ENCODE assay signal across 28 mouse cellular contexts in the genomic region with DNA sequence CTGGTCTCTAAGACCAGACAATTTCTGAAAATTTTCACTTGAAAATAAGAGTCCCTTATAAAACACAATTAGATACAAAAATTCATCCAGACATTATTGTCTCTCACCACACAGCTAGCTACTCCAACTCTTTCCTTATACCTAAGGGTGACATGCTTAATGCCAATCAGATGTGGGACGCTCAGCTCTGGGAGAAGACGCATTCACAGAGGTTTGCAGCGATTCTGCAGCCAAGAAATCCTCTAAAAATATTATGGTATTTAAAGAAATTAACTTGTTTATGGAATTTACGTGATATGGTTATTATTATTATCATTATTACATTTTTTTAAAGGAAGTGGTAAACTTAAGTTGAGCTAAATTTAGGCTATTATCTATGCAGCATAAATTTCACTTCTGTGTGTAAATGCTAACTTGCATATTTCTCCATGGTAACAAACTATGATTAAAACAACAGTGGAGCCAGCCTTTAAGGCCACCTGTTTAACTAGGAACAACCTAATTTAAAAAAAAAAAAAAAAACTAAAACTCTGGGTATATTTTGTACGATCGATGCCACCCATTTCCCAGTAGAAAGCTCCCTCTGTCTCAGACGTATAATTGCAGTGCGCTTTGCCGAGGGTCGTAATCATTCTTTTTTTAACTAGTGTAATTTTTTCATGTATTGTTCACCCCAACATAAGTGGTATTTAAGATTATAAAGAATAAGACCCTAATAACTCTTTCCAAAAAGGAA.
DNase-seq lines count a peak whose midpoint lies in the region; ATAC-seq and TF ChIP-seq lines count a peak whose summit lies in the region.
"Had no signal": no experiment of that assay in that cellular context is flagged by ENCODE, and none has a peak within 500 bp of the region (broad histone marks: within the 10 kb centered on the region; RNA-seq: fewer than 3 reads in every experiment).

No protein-coding gene starts in this region.

- no peak for TF ChIP-seq CTCF in midbrain, postnatal 0 days (IDR thresholded peaks at IDR 0.05)

- intact Hi-C loops in gastrocnemius, postnatal 36 days (cut with DNase I), result no loop called here

- no peak overlapping the region for H3K4me2 ChIP-seq in midbrain, postnatal 0 days (ENCODE audit: low read depth, low read length, poor library complexity, severe bottlenecking)
- H3K4me2 ChIP-seq: forebrain, embryonic 13.5 days; heart, embryonic 11.5 days; hindbrain, embryonic 14.5 days; kidney, embryonic 15.5 days; liver, embryonic 12.5 days; stomach, embryonic 15.5 days had no signal

- no peak overlapping the region for H3K9ac ChIP-seq in midbrain, postnatal 0 days (replicated peaks; ENCODE audit: low read length, poor library complexity, severe bottlenecking)
- H3K9ac ChIP-seq: forebrain, embryonic 13.5 days; hindbrain, embryonic 14.5 days; kidney, embryonic 15.5 days; liver, embryonic 12.5 days; liver, postnatal 0 days; neural tube, embryonic 12.5 days; stomach, embryonic 15.5 days had no signal

- H3K4me1 ChIP-seq in midbrain, postnatal 0 days (ENCODE audit: insufficient read depth, low read length), result peaks cover 1% of the 10 kb centered on the region; the same call in 1 of the 2 replicates
- H3K4me1 ChIP-seq: forebrain, embryonic 13.5 days had no signal

- 87% methylated on average over 10 of the region's 10 CpGs for WGBS in midbrain, postnatal 0 days

- no peak overlapping the region for H3K4me3 ChIP-seq in midbrain, postnatal 0 days (ENCODE audit: low read depth, low read length)
- H3K4me3 ChIP-seq: forebrain, embryonic 13.5 days; kidney, embryonic 15.5 days; liver, embryonic 12.5 days; midbrain, embryonic 10.5 days; myocyte; neural tube, embryonic 12.5 days; stomach, embryonic 15.5 days had no signal

- peak; percentile 29 for DNase-seq in embryo, embryonic 10 days (ENCODE audit: low spot score)
- DNase-seq in embryo, embryonic 10.5 days (ENCODE audit: low spot score), result no peak
- DNase-seq in 416B (ENCODE audit: low read depth), result peak; percentile 24
- no peak for DNase-seq in gastrocnemius, postnatal 36 days
- DNase-seq in midbrain, postnatal 0 days (ENCODE audit: low spot score), result no peak
- DNase-seq: adrenal gland, adult 8-10 months; cerebellum, adult 9-10 months; cerebellum, postnatal 36 days; gastrocnemius, postnatal 14 days; heart, adult 18-20 months; kidney, adult 11 months; kidney, postnatal 25 days; left cerebral cortex, postnatal 4 days; liver, postnatal 0 days; lung, postnatal 4 days; right cerebral cortex, postnatal 4 days had no signal

- ATAC-seq in activated CD4-positive, CD25-positive, alpha-beta regulatory T cell, adult 4 months, result peak; percentile 17
- peak; percentile 36; the same call in 1 of the 2 replicates for ATAC-seq in neutrophil, adult 5-6 weeks (ENCODE audit: extremely low read depth, insufficient number of reproducible peaks, low FRiP score, poor library complexity, severe bottlenecking)
- no peak for ATAC-seq in midbrain, postnatal 0 days (ENCODE audit: low FRiP score)
- ATAC-seq: forebrain, embryonic 13.5 days; liver, embryonic 12.5 days; liver, postnatal 0 days; midbrain, embryonic 16.5 days had no signal

- H3K36me3 ChIP-seq in midbrain, postnatal 0 days (ENCODE audit: insufficient read depth, low read length), result no peaks in the 10 kb centered on the region
- H3K36me3 ChIP-seq: kidney, embryonic 15.5 days; liver, embryonic 12.5 days; midbrain, embryonic 10.5 days; neural tube, embryonic 12.5 days; stomach, embryonic 15.5 days had no signal

- H3K9me3 ChIP-seq in midbrain, postnatal 0 days (ENCODE audit: low read length), result no peaks in the 10 kb centered on the region
- H3K9me3 ChIP-seq: forebrain, embryonic 13.5 days; kidney, embryonic 15.5 days; liver, embryonic 12.5 days; midbrain, embryonic 10.5 days; neural tube, embryonic 12.5 days; stomach, embryonic 15.5 days had no signal

- H3K27ac ChIP-seq in midbrain, postnatal 0 days (ENCODE audit: low read depth, low read length), result no peak overlapping the region
- H3K27ac ChIP-seq: forebrain, embryonic 13.5 days; hindbrain, embryonic 14.5 days; kidney, embryonic 15.5 days; liver, embryonic 12.5 days; midbrain, embryonic 10.5 days; neural tube, embryonic 12.5 days; stomach, embryonic 15.5 days had no signal

- no peaks in the 10 kb centered on the region for H3K27me3 ChIP-seq in midbrain, postnatal 0 days (ENCODE audit: insufficient read depth, low read length)
- H3K27me3 ChIP-seq: forebrain, embryonic 13.5 days; kidney, embryonic 15.5 days; liver, embryonic 12.5 days; neural tube, embryonic 12.5 days; stomach, embryonic 15.5 days had no signal

Comparison
In these comparisons a context has a peak if more than half of its experiments do, and no peak if none do; other contexts are left out.
1. DNase-seq: peak in embryo, embryonic 10 days (single experiment) and 416B (single experiment); none in embryo, embryonic 10.5 days (single experiment), gastrocnemius, postnatal 36 days (0 of 2) and midbrain, postnatal 0 days (single experiment).